Mouse (Mus musculus) kidney, adult 2 months (tissue): ENCODE data around the gene Ern1.

ENCODE experiments used
- CTCF ChIP-seq: fragments of 200-500 bp; conservative IDR thresholded peaks from 2 replicates; pipeline ENCODE4 v1.5.1; 2011; ENCODE audit warnings: low read depth, mild to moderate bottlenecking, control low read depth, low read length, moderate library complexity, mixed read lengths; ENCODE audit not compliant: insufficient read depth, insufficient read length
- POLR2A ChIP-seq: fragments of 200-500 bp; IDR thresholded peaks from one replicate; pipeline ENCODE4 v1.6.1; 2011; ENCODE audit warnings: low read depth, low read length, control low read depth

DNA sequence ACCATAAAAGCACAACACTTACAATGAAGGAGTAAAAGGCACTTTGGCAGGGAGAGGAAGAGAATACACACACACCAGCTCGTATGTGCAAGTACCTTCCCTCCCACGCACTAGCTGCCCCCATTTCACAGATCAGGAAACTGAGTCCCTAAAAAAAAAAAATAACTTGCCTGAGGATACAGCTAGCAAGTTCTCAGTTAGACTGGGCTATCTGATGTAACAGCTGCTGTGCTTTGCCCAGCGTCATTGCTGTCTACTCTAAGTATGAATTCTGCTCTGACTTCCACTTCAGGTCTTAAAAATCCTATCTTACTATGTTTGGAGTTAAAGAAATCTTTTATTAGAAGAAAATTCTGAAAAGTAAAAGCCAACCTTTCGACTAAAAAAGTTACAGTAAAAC, 2.0 kb downstream of the Ern1 start:
- TF ChIP-seq CTCF, result no peak
- no peak for TF ChIP-seq POLR2A
